In the genomic region with DNA sequence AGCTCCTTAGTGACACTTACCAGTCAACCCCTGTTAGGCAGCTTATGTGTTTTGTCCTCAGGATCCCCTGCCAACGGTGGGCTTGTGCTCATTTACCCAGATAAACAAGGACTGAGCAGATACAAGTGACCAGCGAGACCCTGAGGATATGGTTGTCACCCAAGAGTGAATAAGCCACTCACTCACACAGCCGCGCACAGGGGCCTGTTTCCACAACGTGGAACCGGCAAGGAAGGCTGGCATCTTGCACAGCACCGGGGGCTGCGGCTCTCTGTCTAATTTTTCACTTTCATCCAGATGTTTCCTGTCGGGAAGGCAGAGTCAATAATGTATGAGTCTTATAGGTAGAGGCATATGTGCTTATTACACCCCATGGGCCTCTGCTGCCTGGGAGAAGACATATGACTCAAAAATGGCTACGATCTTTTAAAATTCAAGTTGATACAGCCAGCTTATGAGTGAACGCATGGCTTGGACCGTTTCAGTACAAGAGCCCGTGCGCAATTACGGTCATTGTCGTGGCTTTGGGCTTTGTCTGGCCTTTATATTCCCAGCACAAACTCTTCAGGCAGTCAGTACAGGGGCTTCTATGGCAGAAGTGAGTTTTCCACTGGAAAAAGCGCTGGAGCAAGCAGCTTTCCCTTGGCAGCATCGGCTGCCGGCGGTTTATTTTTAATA, we compare ENCODE assay signal across 14 mouse cellular contexts.
DNase-seq lines count a peak whose midpoint lies in the region; ATAC-seq lines count a peak whose summit lies in the region.
"Had no signal": no experiment of that assay in that cellular context is flagged by ENCODE, and none has a peak within 500 bp of the region (broad histone marks: within the 10 kb centered on the region; RNA-seq: fewer than 3 reads in every experiment).

No protein-coding gene starts in this region.

- DNase-seq in heart, adult 11 months, result peak; percentile 80
- no peak for DNase-seq in heart, adult 18-20 months
- DNase-seq in midbrain, embryonic 14.5 days, result peak; percentile 51
- no peak for DNase-seq in midbrain, embryonic 10.5 days (ENCODE audit: low spot score)
- no peak for DNase-seq in urinary bladder, postnatal 4 days (ENCODE audit: low spot score in 2 of 2)
- DNase-seq: adrenal gland, adult 2 months; cerebellum, adult 8-10 months; heart, adult 2 months; liver, postnatal 0 days had no signal

- H3K4me2 ChIP-seq in midbrain, embryonic 14.5 days (ENCODE audit: low read length), result no peak overlapping the region
- H3K4me2 ChIP-seq in limb, embryonic 15.5 days, result no peak overlapping the region

- H3K9ac ChIP-seq in midbrain, embryonic 14.5 days (replicated peaks; ENCODE audit: low read length), result 0 out of 2 replicates have a peak overlapping the region, but pooled peaks have one; percentile 7
- H3K9ac ChIP-seq in limb, embryonic 15.5 days, result no peak overlapping the region
- H3K9ac ChIP-seq: liver, postnatal 0 days had no signal

- WGBS in midbrain, embryonic 14.5 days, result 60% methylated on average over 20 of the region's 20 CpGs
- WGBS in midbrain, embryonic 10.5 days, result 89% methylated on average over 20 of the region's 20 CpGs
- 35% methylated on average over 20 of the region's 20 CpGs for WGBS in limb, embryonic 15.5 days

- H3K27me3 ChIP-seq in midbrain, embryonic 14.5 days (ENCODE audit: control insufficient read depth, insufficient read depth, low read length), result no peaks in the 10 kb centered on the region
- no peaks in the 10 kb centered on the region for H3K27me3 ChIP-seq in midbrain, embryonic 10.5 days (ENCODE audit: low read depth, poor library complexity, severe bottlenecking)
- 0 out of 2 replicates have a peak, but pooled peaks cover 4% of the 10 kb centered on the region for H3K27me3 ChIP-seq in limb, embryonic 15.5 days

- peak overlapping the region; percentile 66 for H3K27ac ChIP-seq in midbrain, embryonic 14.5 days (replicated peaks; ENCODE audit: low read depth, low read length)
- H3K27ac ChIP-seq in midbrain, embryonic 10.5 days (replicated peaks), result no peak overlapping the region
- H3K27ac ChIP-seq in limb, embryonic 15.5 days, result peak overlapping the region; percentile 33; the same call in 1 of the 2 replicates
- H3K27ac ChIP-seq: heart, adult 2 months had no signal

- H3K4me3 ChIP-seq in midbrain, embryonic 14.5 days (replicated peaks; ENCODE audit: low read depth, low read length), result no peak overlapping the region
- no peak overlapping the region for H3K4me3 ChIP-seq in midbrain, embryonic 10.5 days
- H3K4me3 ChIP-seq in limb, embryonic 15.5 days, result no peak overlapping the region
- H3K4me3 ChIP-seq: erythroblast, embryonic 14.5 days; heart, adult 2 months; myocyte had no signal

- H3K9me3 ChIP-seq in midbrain, embryonic 14.5 days (ENCODE audit: control insufficient read depth, low read length), result no peaks in the 10 kb centered on the region
- H3K9me3 ChIP-seq in midbrain, embryonic 10.5 days (replicated peaks), result no peaks in the 10 kb centered on the region
- H3K9me3 ChIP-seq in limb, embryonic 15.5 days, result no peaks in the 10 kb centered on the region

- no peaks in the 10 kb centered on the region for H3K36me3 ChIP-seq in midbrain, embryonic 14.5 days (ENCODE audit: control insufficient read depth, insufficient read depth, low read length)
- H3K36me3 ChIP-seq in midbrain, embryonic 10.5 days, result no peaks in the 10 kb centered on the region
- no peaks in the 10 kb centered on the region for H3K36me3 ChIP-seq in limb, embryonic 15.5 days

- no peak; the same call in 1 of the 2 replicates for ATAC-seq in midbrain, embryonic 14.5 days (ENCODE audit: low FRiP score, low TSS enrichment)
- no peak for ATAC-seq in limb, embryonic 15.5 days (ENCODE audit: insufficient number of reproducible peaks, low FRiP score, low TSS enrichment, low read depth)
- ATAC-seq in megakaryocyte progenitor cell, adult 5-6 weeks (replicated peaks; ENCODE audit: poor library complexity), result no peak
- ATAC-seq: intestine, embryonic 16.5 days; liver, postnatal 0 days had no signal

- peaks cover 6% of the 10 kb centered on the region for H3K4me1 ChIP-seq in midbrain, embryonic 14.5 days (ENCODE audit: control insufficient read depth, insufficient read depth, low read length)
- H3K4me1 ChIP-seq in midbrain, embryonic 10.5 days, result peaks cover 16% of the 10 kb centered on the region
- peaks cover 23% of the 10 kb centered on the region for H3K4me1 ChIP-seq in limb, embryonic 15.5 days

Comparison
In these comparisons a context has a peak if more than half of its experiments do, and no peak if none do; other contexts are left out.
1. DNase-seq: peak in heart, adult 11 months (single experiment) and midbrain, embryonic 14.5 days (single experiment); none in heart, adult 18-20 months (0 of 2), midbrain, embryonic 10.5 days (single experiment) and urinary bladder, postnatal 4 days (0 of 2).